9 mouse cellular contexts compared by ENCODE assay signal in genomic region chr9:52676587-52676986, GRCm38 (mm10). TPM values are rescaled to one million over a fixed set of nuclear protein-coding genes. Genes with fewer than 3 reads are reported as not detected.
DNase-seq lines count a peak whose midpoint lies in the region; ATAC-seq and TF ChIP-seq lines count a peak whose summit lies in the region.
"Had no signal": no experiment of that assay in that cellular context is flagged by ENCODE, and none has a peak within 500 bp of the region (broad histone marks: within the 10 kb centered on the region; RNA-seq: fewer than 3 reads in every experiment).

No protein-coding gene starts in this region.

- H3K27me3 ChIP-seq in heart, embryonic 10.5 days (ENCODE audit: insufficient read depth, poor library complexity, severe bottlenecking): peaks cover 44% of the 10 kb centered on the region
- peaks cover 32% of the 10 kb centered on the region for H3K27me3 ChIP-seq in embryonic facial prominence, embryonic 11.5 days (ENCODE audit: control insufficient read depth, insufficient read depth, low read length)
- H3K27me3 ChIP-seq in midbrain, embryonic 10.5 days (ENCODE audit: low read depth, poor library complexity, severe bottlenecking): peaks cover 61% of the 10 kb centered on the region

- intact Hi-C loops in heart, postnatal 14 days (cut with DNase I): no loop called here
- intact Hi-C loops in left cerebral cortex, postnatal 25 days (cut with DNase I): loop anchor here (5.0 to 10.0 kb wide), 6 partner anchors 106 to 541 kb away; no protein-coding TSS in a partner anchor

- peaks cover 22% of the 10 kb centered on the region for H3K4me1 ChIP-seq in heart, embryonic 10.5 days
- H3K4me1 ChIP-seq in ES-E14 (ENCODE audit: control insufficient read depth in 2 of 2, insufficient read depth in 2 of 2, low read length in 2 of 2, poor library complexity in 1 of 2): peaks cover 0 to 4% of the 10 kb centered on the region in 2 experiments; a peak in 1 of 4 replicates
- H3K4me1 ChIP-seq in embryonic facial prominence, embryonic 11.5 days (ENCODE audit: control insufficient read depth, insufficient read depth, low read length): peaks cover 6% of the 10 kb centered on the region
- peaks cover 32% of the 10 kb centered on the region for H3K4me1 ChIP-seq in midbrain, embryonic 10.5 days

- ATAC-seq in embryonic facial prominence, embryonic 11.5 days (replicated peaks; ENCODE audit: insufficient number of reproducible peaks, low FRiP score, low TSS enrichment, low read depth): no peak
- ATAC-seq in megakaryocyte progenitor cell, adult 5-6 weeks (replicated peaks; ENCODE audit: poor library complexity): no peak

- no peak overlapping the region for H3K4me3 ChIP-seq in heart, embryonic 10.5 days
- no peak overlapping the region for H3K4me3 ChIP-seq in ES-E14 (ENCODE audit: insufficient read depth in 1 of 2, low read depth in 1 of 2, low read length in 2 of 2, poor library complexity in 1 of 2, severe bottlenecking in 1 of 2)
- no peak overlapping the region for H3K4me3 ChIP-seq in embryonic facial prominence, embryonic 11.5 days (ENCODE audit: low read depth, low read length)
- H3K4me3 ChIP-seq in midbrain, embryonic 10.5 days: no peak overlapping the region

- in situ Hi-C loops in ES-E14 (cut with MboI; ENCODE audit: low sequenced_read_pairs in 2 of 2, unreplicated experiment in 2 of 2): no loop called here

- H3K9ac ChIP-seq in ES-E14 (ENCODE audit: insufficient read depth, low read depth, low read length, poor library complexity, severe bottlenecking): no peak overlapping the region
- H3K9ac ChIP-seq in embryonic facial prominence, embryonic 11.5 days (replicated peaks; ENCODE audit: low read length): no peak overlapping the region

- peak; percentile 23 to 48 for DNase-seq in heart, postnatal 14 days
- no peak for DNase-seq in heart, embryonic 10.5 days (ENCODE audit: low spot score)
- no peak for DNase-seq in ES-E14 (ENCODE audit: low read depth, low spot score)
- peak; percentile 76 for DNase-seq in embryonic facial prominence, embryonic 11.5 days (ENCODE audit: low spot score)
- DNase-seq in midbrain, embryonic 10.5 days (ENCODE audit: low spot score): peak; percentile 14
- no peak for DNase-seq in left cerebral cortex, postnatal 25 days (ENCODE audit: low spot score in 2 of 2)
- no peak for DNase-seq in spleen, adult 12 weeks (ENCODE audit: low spot score)

- 22% methylated on average over 4 of the region's 4 CpGs for WGBS in heart, embryonic 10.5 days
- WGBS in embryonic facial prominence, embryonic 11.5 days: 24% methylated on average over 4 of the region's 4 CpGs
- 24% methylated on average over 4 of the region's 4 CpGs for WGBS in midbrain, embryonic 10.5 days

- H3K9me3 ChIP-seq in heart, embryonic 10.5 days: no peaks in the 10 kb centered on the region
- H3K9me3 ChIP-seq in ES-E14 (ENCODE audit: control insufficient read depth, insufficient read depth, low read depth, low read length): no peaks in the 10 kb centered on the region
- H3K9me3 ChIP-seq in embryonic facial prominence, embryonic 11.5 days (replicated peaks; ENCODE audit: control insufficient read depth, low read length): no peaks in the 10 kb centered on the region
- H3K9me3 ChIP-seq in midbrain, embryonic 10.5 days (replicated peaks): no peaks in the 10 kb centered on the region

- no peak overlapping the region for H3K4me2 ChIP-seq in embryonic facial prominence, embryonic 11.5 days (ENCODE audit: low read depth, low read length)

- no peak overlapping the region for H3K27ac ChIP-seq in heart, embryonic 10.5 days
- no peak overlapping the region for H3K27ac ChIP-seq in ES-E14 (ENCODE audit: insufficient read depth, low read depth, low read length, poor library complexity, severe bottlenecking)
- no peak overlapping the region for H3K27ac ChIP-seq in embryonic facial prominence, embryonic 11.5 days (replicated peaks; ENCODE audit: low read depth, low read length)
- no peak overlapping the region for H3K27ac ChIP-seq in midbrain, embryonic 10.5 days (replicated peaks)

- H3K36me3 ChIP-seq in heart, embryonic 10.5 days: no peaks in the 10 kb centered on the region
- no peaks in the 10 kb centered on the region for H3K36me3 ChIP-seq in ES-E14 (ENCODE audit: control insufficient read depth, insufficient read depth, low read length, poor library complexity, severe bottlenecking)
- H3K36me3 ChIP-seq in embryonic facial prominence, embryonic 11.5 days (replicated peaks; ENCODE audit: control insufficient read depth, insufficient read depth, low read depth, low read length): no peaks in the 10 kb centered on the region
- no peaks in the 10 kb centered on the region for H3K36me3 ChIP-seq in midbrain, embryonic 10.5 days

TF ChIP-seq in ES-E14, 5 proteins besides CTCF, POLR2A, EP300 and RAD21:
- TF ChIP-seq CHD2 (IDR thresholded peaks at IDR 0.05; ENCODE audit: low read depth, low read length) (no peak), MAFK (IDR thresholded peaks at IDR 0.05; ENCODE audit: insufficient read depth, low read depth, low read length) (0 out of 2 replicates have a peak, but pooled peaks have one; percentile 15), ZNF384 (IDR thresholded peaks at IDR 0.05; ENCODE audit: low read depth, low read length) (peak; percentile 99)
TF ChIP-seq in ES-E14: peak in this region for 2.

RNA-seq across cellular contexts. Expression of gene AI593442, which starts 3.0 kb away (rescaled TPM):
- 1 to 10 TPM in 1 of 2 experiments, under 1 TPM in 1; 0.63 to 2.1 TPM for total RNA-seq in heart, postnatal 14 days (2021)
- polyA plus RNA-seq in heart, embryonic 10.5 days (2016; fragmentation: Nextera tagmentation; extraction: Ambion mirVana): 0.04 and 0.09 TPM in 2 replicates
- total RNA-seq in ES-E14 (2012; rRNA removed): 0.16 and 0.54 TPM in 2 replicates
- polyA plus RNA-seq in embryonic facial prominence, embryonic 11.5 days (2014; fragmentation: Nextera tagmentation; extraction: Ambion mirVana): 1.7 and 2.0 TPM in 2 replicates
- polyA plus RNA-seq in midbrain, embryonic 10.5 days (2016; fragmentation: Nextera tagmentation; extraction: Ambion mirVana): 1.00 and 1.3 TPM in 2 replicates
- total RNA-seq in left cerebral cortex, postnatal 25 days (2021): 100 to 1,000 TPM; 158 to 187 TPM
- not detected in 2 replicates for total RNA-seq in megakaryocyte progenitor cell, adult 5-6 weeks (2015)
- not detected in 2 replicates for total RNA-seq in megakaryocyte progenitor cell, adult 5-6 weeks (2017)
- total RNA-seq: hematopoietic stem cell, adult 5-6 weeks had no signal

Comparison
In these comparisons a context has a peak if more than half of its experiments do, and no peak if none do; other contexts are left out.
1. DNase-seq: peak in heart, postnatal 14 days (2 of 2), embryonic facial prominence, embryonic 11.5 days (single experiment) and midbrain, embryonic 10.5 days (single experiment); none in heart, embryonic 10.5 days (single experiment), ES-E14 (single experiment), left cerebral cortex, postnatal 25 days (0 of 2) and spleen, adult 12 weeks (single experiment).
2. RNA of gene AI593442, which starts 3.0 kb away (total RNA-seq): 158 to 187 TPM in left cerebral cortex, postnatal 25 days; 0.63 to 2.1 TPM in heart, postnatal 14 days, 0.16 to 0.54 TPM in ES-E14 and not detected in megakaryocyte progenitor cell, adult 5-6 weeks; every median in the first group is over 10 times any median in the second.